Mouse (Mus musculus) left cerebral cortex, adult 18-20 months (tissue): Measurements from ENCODE around the gene Mpnd. TPM values are rescaled to one million over a fixed set of nuclear protein-coding genes. Genes with fewer than 3 reads are reported as not detected.

ENCODE experiments used
- DNase-seq, 2 experiments: peaks; one replicate each; pipeline ENCODE4 v3.0.0; 2021 to 2022; ENCODE audit warnings: low spot score in 2 of 2, mixed read lengths in 1 of 2
- total RNA-seq, 2 experiments: library from RNA; stranded (reverse); gene quantifications; 2 replicates each; pipeline ENCODE4 v1.2.3; 2021

Mpnd gene
- total RNA-seq, 2 experiments from 2014 or later = 85.0 to 94.3 TPM

DNA sequence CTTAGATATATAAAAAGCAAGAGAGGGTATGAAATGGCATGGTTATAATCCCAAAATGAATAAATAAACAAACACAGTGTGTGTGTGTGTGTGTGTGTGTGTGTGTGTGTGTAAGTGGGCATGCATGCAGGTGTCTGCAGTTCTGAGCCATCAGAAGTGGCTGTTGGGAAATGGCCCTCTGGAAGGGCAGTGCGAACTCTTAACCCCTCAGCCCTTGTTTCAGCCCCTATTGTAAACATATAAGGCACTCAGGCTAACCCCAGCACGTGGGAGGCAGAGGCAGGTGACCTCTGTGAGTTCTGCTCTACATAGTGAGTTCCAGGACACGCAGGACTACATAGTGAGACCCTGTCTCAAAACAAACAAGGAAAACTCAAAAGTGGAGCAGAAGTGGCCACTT lies 28.2 kb upstream of the Mpnd start:
- DNase-seq = no peak

GRCm38 (mm10) chr17:55986030-55986961 lies 19.2 kb upstream of the Mpnd start, which contains the start of gene Fsd1:
TSS of gene Fsd1 (plus strand) at chr17:55986509.
- DNase-seq = peak; percentile 83 to 88

DNA sequence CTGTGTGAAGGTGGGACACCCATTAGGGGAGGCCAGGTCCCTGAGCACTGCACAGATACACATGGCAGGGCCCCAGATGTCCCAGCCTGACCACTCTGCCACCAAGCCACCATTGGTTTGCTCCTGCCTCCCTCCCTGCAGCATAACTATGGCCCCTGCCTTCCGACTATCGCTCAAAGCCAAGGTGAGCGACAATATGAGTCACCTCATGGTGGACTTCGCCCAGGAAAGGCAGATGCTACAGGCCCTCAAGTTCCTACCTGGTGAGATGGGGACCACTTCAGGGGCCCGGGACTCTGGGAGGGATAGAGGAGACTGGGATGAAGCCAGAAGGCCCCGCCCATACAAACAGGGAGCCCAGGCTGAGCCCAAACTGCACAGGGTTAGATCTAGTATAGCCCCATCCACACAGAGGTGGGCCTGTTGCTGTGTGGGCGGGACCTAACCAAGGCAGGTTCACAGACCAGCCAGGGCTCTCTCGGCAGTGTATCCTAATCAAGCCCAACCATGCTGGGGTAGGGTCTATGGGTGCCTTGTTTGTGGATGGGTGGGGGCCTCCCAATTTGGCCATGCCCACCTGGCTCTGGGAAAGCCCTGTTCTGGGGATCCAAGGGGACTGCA lies 15.1 kb upstream of the Mpnd start:
- no peak for DNase-seq

DNA sequence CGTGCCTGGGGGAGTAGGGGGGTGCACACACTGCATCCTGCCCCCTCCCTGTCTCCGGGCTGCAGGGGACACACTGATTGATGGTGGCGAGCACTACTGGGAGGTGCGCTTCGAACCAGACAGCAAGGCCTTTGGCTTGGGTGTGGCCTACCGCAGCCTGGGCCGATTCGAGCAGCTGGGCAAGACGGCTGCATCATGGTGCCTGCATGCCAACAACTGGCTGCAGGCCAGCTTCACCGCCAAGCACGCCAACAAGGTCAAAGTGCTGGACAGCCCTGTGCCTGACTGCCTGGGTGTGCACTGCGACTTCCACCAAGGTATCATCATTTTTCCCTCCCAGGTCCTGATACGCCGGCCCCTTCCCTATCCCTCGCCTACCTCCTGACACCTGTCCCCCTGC lies 9.5 kb upstream of the Mpnd start:
- DNase-seq = no peak

DNA sequence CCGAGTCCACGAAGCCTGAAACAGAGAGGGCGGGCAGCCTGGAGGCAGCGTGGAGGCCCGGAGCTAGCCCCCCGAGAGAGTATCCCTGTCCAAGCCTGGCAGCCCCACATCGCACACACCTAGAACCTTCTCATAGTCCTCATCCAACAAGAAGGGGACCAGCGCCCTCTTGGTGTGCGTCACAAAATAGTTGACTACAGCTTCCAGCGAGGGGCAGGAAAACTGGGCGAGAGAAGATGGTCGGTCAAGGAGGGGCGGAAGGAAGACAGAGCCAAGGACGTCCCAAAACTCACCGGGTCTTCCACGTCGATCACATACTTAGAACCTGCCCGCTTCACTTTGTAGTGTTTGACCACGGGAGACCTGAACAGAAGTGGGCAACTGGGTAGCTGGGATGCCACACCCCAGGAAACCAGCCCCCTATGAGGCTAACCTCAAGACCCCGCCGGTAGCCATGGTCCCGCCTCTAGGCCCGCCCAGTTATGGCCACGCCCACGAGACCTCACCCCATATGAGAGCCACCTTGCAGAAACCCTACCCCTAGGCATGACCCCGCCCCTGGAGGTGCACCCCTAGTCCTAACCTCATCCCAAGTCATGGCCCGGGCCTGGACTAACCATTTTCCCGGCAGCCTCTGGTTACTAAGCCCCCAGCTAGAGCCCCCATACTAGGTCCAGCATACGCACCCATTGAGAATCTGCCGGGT lies 5.6 kb upstream of the Mpnd start:
- DNase-seq = no peak

DNA sequence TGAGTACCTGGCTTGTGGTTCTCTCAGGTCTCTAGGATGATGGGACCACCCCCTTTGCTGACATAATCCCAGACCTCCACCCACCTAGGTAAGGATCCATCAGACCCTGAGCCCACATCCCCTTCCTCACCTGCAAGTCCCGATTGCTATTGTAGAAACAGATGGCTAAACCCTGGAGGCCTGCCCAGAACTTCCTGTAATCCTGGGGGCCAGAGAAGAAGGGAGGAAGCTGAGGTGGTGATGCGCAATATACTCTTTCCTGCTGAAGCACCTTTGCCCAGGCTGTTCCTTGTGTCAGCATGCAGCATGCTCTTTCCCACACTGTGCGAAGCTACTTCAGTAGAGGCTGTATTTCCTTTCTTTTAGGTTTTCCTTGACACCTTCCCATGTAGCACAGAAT lies 2.5 kb upstream of the Mpnd start:
- no peak for DNase-seq

- DNase-seq = no peak
Measured at GRCm38 (mm10) chr17:56006956-56007355, 1.4 kb downstream of the Mpnd start.

GRCm38 (mm10) chr17:56007444-56008355 lies 2.2 kb downstream of the Mpnd start:
- no peak for DNase-seq

DNA sequence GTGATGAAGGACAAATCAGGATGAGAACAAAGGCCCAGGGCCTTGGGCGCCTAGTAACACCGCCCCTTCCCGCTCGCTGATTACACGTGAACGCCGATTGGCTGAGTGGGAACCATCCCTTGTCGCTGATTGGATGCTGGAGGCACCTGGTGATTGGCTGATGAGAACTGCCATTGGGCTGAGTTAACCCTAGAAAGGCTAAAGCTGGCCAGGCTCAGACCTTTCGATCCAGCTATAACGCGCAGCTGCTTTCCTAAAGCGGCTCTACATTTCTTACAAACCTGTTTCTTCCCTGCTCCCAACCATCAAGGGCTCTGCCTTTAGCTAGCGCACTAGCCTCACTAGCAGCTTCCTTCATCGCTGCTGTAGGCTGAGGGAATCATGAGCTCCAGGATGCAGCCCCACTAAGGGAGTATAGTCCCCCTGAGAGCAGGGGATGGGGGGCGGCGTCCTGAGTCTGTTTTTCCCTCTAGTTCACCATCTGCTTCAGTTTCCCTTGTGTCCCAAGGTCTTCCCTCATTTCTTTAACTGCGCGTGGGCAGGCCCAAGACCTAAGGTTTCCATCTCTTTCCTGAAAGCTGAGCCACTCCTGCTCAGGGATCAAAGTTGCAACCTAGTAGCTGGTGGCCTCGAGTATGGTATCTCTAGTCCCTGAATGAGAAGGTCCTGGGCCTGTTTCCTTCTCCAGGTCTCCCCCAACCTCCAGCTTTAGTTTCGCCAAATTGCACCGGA lies 3.0 kb downstream of the Mpnd start:
- peak; percentile 94 for DNase-seq

GRCm38 (mm10) chr17:56009088-56009961 lies 3.8 kb downstream of the Mpnd start:
- DNase-seq = peak; percentile 89 to 96

DNA sequence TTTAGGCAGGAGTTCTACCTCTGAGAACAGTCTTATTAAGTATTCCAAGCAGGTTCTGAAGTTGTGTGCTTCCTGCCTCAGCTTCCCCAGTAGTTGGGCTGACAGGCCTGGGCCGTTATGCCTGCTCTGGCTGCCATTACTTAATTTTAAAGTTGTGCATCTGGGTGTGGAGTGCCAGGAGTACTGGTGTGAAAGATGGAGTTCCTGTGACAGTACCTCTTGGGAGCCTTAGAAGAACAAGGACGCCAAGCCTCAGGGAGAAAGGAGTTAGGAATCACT lies 4.4 kb downstream of the Mpnd start:
- no peak for DNase-seq

DNA sequence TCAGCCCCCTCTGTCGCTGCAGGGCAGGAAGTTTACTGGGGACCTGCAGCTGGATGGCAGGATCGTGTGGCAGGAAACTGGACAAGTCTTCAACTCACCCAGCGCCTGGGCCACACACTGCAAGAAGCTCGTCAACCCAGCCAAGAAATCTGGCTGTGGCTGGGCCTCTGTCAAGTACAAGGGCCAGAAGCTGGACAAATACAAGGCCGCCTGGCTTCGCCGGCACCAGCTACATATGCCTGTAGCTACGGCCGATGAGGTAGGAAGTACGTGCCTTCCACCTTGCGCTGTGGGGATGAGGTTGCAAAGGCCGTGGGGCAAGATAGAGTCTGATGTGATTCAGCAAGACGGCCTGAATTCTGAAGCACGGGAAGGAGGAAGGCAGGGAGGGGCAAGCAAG lies 4.7 kb downstream of the Mpnd start:
- no peak for DNase-seq

- DNase-seq = peak; percentile 69 to 83
Measured at GRCm38 (mm10) chr17:56010681-56011080, 5.2 kb downstream of the Mpnd start.

DNA sequence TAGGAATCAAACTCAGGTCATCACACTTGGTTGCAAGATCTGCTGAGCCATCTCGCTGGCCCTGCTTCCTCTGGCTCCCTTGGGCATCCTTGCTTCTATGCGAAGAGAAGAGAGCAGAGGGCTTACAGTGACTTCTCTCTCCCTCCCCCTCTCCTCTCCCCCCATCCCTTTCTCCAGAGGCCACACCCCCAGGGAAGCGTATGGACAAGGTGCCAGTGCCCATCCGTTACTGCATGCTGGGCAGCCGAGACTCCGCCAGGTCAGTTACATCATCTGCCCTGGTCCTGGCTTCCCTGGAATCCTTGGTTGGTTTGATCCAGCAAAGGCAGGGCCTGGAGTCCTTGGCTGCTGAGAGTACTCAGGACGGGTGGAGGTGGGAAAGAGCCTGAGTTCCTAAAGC lies 5.9 kb downstream of the Mpnd start:
- no peak for DNase-seq

GRCm38 (mm10) chr17:56015293-56015692 lies 9.8 kb downstream of the Mpnd start:
- no peak for DNase-seq

DNA sequence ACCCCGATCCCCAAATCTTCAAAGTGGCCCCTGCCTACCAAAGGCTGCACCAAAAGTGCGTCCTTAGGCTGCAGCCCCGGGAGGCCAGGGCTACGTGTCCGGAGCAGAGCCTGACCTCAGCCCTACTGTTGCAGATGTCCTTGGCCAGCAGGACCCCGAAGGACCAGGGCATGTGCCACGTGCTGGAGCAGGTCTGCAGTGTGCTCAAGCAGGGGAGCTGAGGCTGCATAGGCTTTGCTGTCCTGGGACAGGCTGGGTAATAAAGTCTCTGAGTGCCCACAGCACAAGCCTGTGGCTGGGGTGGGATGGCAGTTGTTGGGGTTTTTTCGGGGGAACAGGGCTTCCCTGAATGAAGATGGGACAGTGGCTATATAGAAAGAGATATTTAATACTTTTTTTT lies 10.9 kb downstream of the Mpnd start:
- no peak for DNase-seq

GRCm38 (mm10) chr17:56016793-56017785 lies 11.6 kb downstream of the Mpnd start:
- no peak for DNase-seq

DNA sequence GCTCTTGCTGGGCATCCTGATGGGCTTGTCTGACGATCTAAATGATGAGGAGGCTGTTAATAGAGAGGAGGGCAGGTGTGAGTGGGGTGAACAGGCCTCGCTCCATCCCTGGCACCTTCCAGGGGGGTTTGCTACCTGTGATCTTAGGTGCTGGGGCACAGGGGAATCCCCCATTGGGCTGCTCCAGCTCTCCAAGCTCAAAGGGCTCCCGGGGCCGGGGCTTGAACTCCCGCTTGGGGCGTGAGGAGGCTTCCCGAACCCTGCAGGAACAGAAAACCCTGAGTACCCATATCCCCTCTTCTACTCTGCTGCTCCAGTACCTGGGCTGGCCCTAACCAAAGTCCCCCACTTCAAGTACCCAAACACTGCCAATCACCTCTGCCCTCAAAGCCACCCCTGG lies 12.3 kb downstream of the Mpnd start:
- DNase-seq = no peak
